Mouse (Mus musculus): ENCODE measurements around the gene Npepl1.

Gene Npepl1

DNA sequence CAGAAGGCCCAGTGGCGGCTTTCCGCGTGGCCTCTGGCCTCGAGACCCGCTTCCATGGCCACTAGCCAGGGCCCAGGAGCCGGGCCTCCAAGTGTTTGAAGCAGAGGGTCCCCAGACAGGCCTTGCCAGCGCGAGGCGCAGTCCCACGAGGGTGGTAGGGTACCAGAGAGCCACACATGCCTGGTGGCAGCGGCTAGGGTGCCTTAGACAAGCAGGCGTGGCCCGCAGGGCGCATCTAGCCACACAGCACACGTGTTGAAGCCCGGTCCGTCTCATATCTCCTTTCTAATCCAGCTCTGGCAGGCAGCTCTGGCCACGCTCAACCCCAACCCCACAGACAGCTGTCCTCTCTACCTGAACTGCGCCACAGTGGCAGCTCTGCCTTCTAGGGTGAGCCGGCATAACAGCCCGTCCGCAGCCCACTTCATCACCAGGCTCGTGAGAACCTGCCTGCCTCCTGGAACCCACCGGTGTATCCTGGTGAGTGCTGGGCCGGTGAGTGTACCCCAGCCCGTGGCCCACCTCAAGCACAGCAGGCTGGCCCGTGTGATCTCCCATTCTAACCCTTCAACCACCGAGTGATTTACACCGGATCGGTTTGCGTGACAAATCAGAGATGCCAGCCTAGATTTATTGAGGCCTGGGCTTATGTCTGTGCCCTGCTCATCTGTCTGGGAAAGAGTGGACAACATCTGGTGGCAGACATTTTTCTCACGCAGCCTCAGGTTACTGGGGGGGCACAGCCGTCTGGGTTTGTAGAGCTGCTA is 817 bp downstream of the Npepl1 start:
- DNase-seq (ENCODE audit: low spot score) = no peak

DNA sequence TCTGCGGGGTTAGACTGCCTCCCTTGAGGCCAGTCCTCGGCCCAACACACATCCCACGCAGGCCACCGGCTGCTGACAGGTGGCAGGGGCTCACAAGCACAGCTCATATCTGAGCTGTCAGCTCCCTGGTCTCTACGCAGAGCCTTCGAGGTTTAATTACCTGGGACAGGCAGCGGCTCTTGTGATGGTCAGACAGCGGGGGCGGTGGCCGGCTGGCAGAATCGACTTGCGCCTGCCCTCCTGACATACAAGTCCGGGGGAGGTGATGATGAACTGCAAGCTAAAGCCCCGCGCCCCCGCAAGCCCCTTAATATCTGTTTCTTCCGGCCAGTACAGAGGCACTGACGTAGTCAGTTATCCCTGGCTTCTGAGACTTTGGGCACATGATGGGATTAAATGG is 2.8 kb downstream of the Npepl1 start:
- no peak for DNase-seq (ENCODE audit: low spot score)

DNA sequence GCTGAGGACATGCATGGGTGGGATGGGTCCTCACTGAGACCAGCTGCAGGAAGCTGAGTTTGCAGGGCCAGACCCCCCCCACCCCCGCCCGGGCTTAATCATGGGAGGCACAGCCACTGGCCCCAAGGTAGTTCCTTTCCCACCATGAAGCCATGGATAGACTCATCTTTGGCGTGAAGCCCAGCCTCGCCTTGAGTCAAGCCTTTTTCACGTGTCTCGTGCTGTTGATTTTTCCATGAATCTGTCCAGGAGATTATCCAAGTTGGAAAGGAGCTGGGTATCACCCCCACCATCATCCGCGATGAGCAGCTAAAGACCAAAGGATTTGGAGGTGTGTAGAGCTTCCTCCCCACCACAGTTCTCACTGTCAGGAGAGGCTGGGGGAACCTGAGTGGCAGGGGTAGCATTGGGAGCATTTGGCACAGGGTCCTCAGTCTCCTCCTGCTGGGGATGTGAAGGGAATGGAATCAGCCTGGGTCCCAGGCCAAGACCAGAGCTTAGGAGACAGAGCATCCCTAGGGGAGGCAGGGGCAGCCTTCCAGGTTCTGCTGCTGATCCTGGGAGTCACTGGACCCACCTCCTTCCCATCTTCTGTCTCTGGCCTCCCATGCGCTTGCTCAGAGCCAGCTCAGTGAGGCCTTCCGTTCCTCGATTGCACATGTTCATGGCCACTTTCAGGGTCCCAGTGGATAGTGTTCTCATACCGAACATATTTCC is 4.2 kb downstream of the Npepl1 start:
- DNase-seq (ENCODE audit: low spot score) = no peak

- no peak for DNase-seq (ENCODE audit: low spot score)
These were observed 6.8 kb downstream of the Npepl1 start for GRCm38 (mm10) chr2:174116929-174117328.

GRCm38 (mm10) chr2:174118141-174118540 is 8.0 kb downstream of the Npepl1 start:
- no peak for DNase-seq (ENCODE audit: low spot score)

GRCm38 (mm10) chr2:174119259-174119658 is 9.1 kb downstream of the Npepl1 start:
- no peak for DNase-seq (ENCODE audit: low spot score)

DNA sequence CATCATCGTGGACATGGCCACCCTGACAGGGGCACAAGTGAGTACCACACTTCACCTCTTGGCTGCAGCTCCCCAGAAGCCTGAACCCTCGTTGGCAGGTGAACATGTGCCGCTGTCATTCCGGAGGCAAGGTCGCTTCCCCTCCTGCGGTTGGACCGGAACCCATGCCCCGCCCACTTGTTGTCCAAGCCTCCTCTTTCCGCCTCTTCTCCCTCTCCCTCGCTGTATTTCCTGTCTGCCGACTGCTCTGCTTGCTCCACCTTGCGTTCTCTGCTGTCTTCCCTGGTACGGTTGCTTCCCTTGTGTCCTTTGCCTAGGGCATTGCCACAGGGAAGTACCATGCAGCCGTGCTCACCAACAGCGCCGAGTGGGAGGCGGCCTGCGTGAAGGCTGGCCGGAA is 10.5 kb downstream of the Npepl1 start:
- DNase-seq (ENCODE audit: low spot score) = no peak

DNA sequence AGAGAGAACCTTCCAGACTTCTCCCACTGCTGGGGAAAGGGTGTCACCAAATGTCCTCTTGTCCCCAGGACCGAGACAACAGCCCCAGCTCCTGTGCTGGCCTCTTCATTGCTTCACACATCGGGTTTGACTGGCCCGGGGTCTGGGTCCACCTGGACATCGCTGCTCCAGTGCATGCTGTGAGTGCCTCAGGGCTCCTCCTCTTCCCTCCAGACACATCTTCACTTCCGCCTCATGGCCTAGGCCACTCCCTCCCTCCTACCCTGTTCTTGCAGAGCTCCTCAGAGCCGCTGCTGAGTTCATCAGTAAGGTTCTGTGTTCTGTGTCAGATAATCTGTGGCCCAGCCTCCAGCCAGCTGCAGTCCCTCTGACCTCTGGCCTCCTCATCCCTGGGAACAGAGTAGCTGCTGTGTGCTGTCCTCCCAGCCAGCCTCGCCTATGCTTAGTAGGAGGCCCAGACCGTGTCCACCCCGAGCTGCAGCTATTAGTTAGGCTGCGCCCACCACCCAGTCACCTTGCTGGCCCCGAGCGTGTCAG is 11.3 kb downstream of the Npepl1 start:
- no peak for DNase-seq (ENCODE audit: low spot score)

DNA sequence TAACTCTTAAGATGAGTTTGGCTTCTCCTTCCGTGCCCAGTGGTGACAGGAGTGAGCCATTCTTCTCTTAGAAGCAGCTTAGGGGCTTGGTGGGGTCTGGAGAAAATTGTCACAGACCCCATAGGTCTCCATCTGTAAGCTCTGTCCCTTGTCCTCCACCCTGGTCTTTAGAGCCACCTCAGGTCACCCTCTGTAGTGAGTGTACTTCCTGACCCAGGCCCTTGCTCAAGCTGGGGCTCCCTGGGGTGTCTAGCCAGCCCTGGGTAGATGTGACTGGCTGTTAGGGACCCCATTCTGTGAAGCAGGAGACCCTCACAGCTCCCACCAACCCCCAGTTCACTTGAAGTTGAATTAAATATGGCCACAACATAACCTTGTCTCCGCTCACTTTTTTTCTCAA is 12.2 kb downstream of the Npepl1 start:
- DNase-seq (ENCODE audit: low spot score) = no peak

- no peak for DNase-seq (ENCODE audit: low spot score)
These were observed 13.6 kb downstream of the Npepl1 start for GRCm38 (mm10) chr2:174123731-174124130.

DNA sequence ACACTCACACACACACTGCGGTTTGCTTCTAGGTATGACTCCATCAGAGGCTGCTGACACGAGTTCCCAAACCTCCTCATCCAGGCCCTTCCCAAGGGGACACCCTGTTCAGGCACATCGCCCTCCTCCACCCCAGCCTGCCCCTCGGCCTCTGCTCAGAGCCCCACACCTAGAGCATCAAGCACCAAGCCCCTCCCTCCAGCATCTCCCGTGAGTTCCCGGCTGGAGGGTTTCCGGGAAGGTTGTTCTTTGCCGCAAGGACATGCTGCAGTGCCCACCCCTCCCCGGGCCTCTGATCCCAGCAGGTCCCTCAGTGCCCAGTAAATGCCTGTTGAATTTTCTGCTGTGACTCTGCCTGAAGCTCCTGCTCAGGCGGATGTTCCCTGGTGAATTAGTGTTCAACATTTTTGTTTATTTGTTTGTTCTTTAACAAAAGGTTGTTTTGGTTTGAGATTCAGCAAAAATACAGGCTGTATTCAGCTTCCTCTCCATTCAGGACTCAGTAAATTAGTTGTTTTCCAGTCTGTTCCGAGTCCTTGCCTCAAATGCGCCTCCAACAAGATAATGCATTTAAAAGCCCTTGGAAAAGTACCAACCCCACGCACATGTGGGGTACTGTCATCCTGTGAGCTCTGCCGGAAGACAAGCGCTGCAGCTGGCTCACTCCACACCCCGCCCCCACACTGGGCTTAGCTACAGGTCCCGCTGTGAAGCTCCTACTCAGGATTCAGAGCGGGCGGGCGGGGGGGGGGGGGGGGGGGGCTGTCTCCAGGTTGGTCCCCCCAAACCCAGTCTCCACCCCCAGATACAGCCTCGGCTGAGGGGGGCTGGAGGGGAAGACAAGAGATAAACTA is 16.6 kb downstream of the Npepl1 start:
- no peak for DNase-seq (ENCODE audit: low spot score)

GRCm38 (mm10) chr2:174127376-174127713 is 17.2 kb downstream of the Npepl1 start:
- no peak for DNase-seq (ENCODE audit: low spot score)

DNA sequence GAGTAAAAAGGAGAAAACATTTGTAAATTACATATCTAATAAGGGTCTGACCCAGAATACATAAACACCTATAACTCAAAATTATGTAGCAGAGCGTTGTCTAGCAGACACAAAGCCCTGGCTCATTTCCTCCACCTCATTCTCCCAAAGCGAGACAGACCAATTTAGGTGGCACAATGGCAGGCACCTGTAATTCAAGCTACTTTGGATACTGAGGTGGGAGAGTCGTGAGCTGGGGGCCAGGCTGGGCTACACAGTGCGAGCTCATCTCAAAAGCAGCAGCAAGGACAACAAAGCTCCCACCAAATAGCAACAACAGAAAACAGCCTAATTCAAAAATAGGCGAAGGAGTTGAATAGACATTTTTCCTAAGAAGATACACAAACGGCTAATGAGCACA is 18.8 kb downstream of the Npepl1 start:
- DNase-seq (ENCODE audit: low spot score) = no peak

GRCm38 (mm10) chr2:174130468-174131097 is 20.4 kb downstream of the Npepl1 start:
- no peak for DNase-seq (ENCODE audit: low spot score)

DNA sequence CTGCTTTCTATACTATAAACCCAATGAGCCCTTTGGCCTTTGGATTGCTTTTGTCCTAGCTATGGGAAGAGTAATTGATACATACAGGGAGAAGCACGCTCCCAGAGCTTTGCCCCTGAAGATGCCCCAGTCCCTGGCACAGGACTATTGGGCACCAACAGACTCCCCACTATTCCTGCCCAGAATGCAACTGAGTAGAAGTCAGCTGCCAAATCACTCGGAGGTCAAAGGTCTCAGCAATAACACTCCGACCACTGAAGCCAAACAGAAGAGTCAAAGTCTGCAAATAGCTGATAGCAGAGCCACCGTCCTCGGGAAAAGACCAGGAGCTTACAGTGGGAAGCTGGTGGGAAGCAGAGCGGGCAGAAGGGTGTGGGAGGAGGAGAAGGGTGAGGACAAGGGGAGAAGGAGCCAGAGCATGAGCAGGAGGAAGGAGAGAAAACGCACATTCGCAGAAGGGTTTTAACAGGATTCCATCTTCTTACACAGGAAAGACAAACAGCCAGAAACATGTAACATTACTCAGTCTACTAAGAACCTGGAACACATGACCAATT is 22.3 kb downstream of the Npepl1 start:
- DNase-seq (ENCODE audit: low spot score) = no peak

GRCm38 (mm10) chr2:174159035-174159434 is 48.9 kb downstream of the Npepl1 start:
- DNase-seq (ENCODE audit: low spot score) = no peak

DNA sequence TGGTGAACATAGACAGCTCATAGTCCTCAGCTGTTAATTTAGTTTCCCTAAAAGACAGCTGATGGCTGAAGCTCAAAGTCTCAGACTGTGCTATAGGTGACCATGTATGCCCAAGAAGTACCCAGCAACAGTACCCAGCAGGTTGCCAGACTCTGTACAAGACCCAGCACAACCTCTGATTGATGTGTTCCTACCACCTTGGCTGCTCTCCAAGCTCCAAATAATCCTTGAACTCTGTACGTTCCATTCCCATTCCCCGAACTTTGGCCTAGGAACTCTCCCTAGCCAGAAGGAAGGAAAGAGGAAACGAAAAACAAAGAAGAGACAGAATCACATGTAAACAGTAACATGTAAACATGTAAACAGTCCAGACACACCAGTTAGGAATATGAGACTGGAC is 50.3 kb downstream of the Npepl1 start:
- no peak for DNase-seq (ENCODE audit: low spot score)

Data from urinary bladder, postnatal 10 days (tissue).